Mouse (Mus musculus) hindbrain, embryonic 13.5 days (tissue): ENCODE measurements at regions not wholly inside any gene's neighbourhood (a gene's known extent, or its start where the extent isn't known, plus 50 kb on each side); places are given as distances from the start of the nearest gene placed in this dataset.

Experiments used
- ATAC-seq: fragments of 200-750 bp; cut with Nextera tagmentation; 2 replicates; pipeline ENCODE4 v1.8.0; 2017; ENCODE audit warnings: moderate TSS enrichment; ENCODE audit not compliant: low FRiP score
- H3K27ac ChIP-seq: fragments of 300-500 bp; sonication (generic); 2 replicates; pipeline ENCODE4 v1.5.1; 2015; ENCODE audit warnings: inconsistent platforms, mild to moderate bottlenecking, moderate library complexity
- H3K27me3 ChIP-seq: fragments of 300-500 bp; sonication (generic); 2 replicates; pipeline ENCODE4 v1.6.1; 2015; ENCODE audit warnings: mild to moderate bottlenecking, inconsistent platforms
- H3K36me3 ChIP-seq: fragments of 300-500 bp; sonication (generic); 2 replicates; pipeline ENCODE4 v1.6.1; 2015; ENCODE audit warnings: mild to moderate bottlenecking, inconsistent platforms
- H3K4me1 ChIP-seq: fragments of 300-500 bp; sonication (generic); replicated peaks from 2 replicates; pipeline ENCODE4 v1.6.1; 2015; ENCODE audit warnings: inconsistent platforms
- H3K4me2 ChIP-seq: fragments of 300-500 bp; sonication (generic); 2 replicates; pipeline ENCODE4 v1.6.1; 2015; ENCODE audit warnings: inconsistent platforms, mild to moderate bottlenecking, moderate library complexity
- H3K4me3 ChIP-seq: fragments of 300-500 bp; sonication (generic); 2 replicates; pipeline ENCODE4 v1.5.1; 2015; ENCODE audit warnings: mild to moderate bottlenecking, inconsistent platforms
- H3K9ac ChIP-seq: fragments of 300-500 bp; sonication (generic); 2 replicates; pipeline ENCODE4 v1.6.1; 2015; ENCODE audit warnings: mild to moderate bottlenecking, inconsistent platforms
- H3K9me3 ChIP-seq: fragments of 300-500 bp; sonication (generic); 2 replicates; pipeline ENCODE4 v1.6.1; 2016; ENCODE audit warnings: inconsistent platforms
- WGBS: fragments of 180-500 bp; shearing (Covaris S2); methylation state at CpG from one replicate; pipeline ENCODE4 v1.1.7; 2015; 5-methylcytosine and 5-hydroxymethylcytosine counted together

DNA sequence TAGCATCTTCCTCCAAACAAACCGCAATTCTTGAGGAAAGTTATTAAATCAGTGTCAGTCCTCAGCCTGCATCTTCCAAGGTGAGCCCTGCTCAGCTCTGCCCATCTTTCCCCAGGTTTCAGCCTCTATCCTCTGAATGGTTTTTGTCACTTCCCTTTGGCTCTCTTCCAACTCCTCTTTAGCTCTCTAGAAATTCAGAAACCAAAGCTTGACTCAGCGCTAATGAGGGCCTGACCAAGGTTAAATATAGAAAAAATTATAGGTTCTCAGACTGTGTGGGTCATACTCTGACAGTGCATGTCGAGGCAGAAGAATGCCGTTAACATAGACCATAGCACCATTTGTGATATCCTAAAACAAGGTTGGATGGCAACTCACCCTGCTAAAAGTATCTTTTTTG lies 63.6 kb upstream of the Tspan5 start:
- Histone ChIP-seq H3K9ac (no peak overlapping the region), H3K4me1 (no peaks in the 10 kb centered on the region), H3K9me3 (no peaks in the 10 kb centered on the region), H3K4me2 (no peak overlapping the region), H3K27ac (no peak overlapping the region), H3K36me3 (no peaks in the 10 kb centered on the region), H3K27me3 (no peaks in the 10 kb centered on the region), H3K4me3 (no peak overlapping the region)
- ATAC-seq = no peak
- 88% methylated on average over 4 of the region's 4 CpGs for WGBS

GRCm38 (mm10) chr3:138686636-138687230 lies 55.3 kb upstream of the Tspan5 start:
- Histone ChIP-seq H3K4me2 (no peak overlapping the region), H3K4me1 (no peaks in the 10 kb centered on the region), H3K27me3 (no peaks in the 10 kb centered on the region), H3K9me3 (no peaks in the 10 kb centered on the region), H3K9ac (no peak overlapping the region), H3K27ac (no peak overlapping the region), H3K4me3 (no peak overlapping the region), H3K36me3 (no peaks in the 10 kb centered on the region)
- 63% methylated on average over 11 of the region's 11 CpGs for WGBS
- ATAC-seq = no peak

DNA sequence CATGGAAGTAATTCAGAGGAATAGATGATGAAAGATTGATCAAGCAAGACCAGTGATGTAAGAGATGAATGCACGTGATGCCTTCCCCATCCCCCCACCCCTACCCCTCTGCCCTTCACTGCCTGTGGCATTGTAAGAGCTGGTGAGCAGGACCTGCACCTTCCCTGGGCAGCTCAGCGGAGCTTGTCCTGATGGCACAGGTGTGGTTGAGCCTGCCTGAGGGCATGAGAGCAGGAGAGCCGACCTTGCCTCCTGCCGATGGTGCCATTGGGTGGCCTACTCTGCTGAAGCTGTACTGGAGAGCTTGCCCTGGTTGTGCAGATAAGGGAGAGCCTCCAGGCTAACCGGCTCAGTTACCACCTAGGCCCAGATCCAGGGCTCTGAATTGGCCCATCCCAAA lies 53.4 kb upstream of the Tspan5 start:
- Histone ChIP-seq H3K36me3 (no peaks in the 10 kb centered on the region), H3K4me1 (no peaks in the 10 kb centered on the region), H3K27ac (no peak overlapping the region), H3K27me3 (no peaks in the 10 kb centered on the region), H3K4me2 (no peak overlapping the region), H3K4me3 (no peak overlapping the region), H3K9me3 (no peaks in the 10 kb centered on the region), H3K9ac (no peak overlapping the region)
- no peak for ATAC-seq
- WGBS = 91% methylated on average over 5 of the region's 5 CpGs
